Comparison of ENCODE assay signal across 18 mouse cellular contexts in genomic region chr16:91359531-91359930, GRCm38 (mm10). TPM values are rescaled to one million over a fixed set of nuclear protein-coding genes. Genes with fewer than 3 reads are reported as not detected.
"Had no signal": no experiment of that assay in that cellular context is flagged by ENCODE, and none has a peak within 500 bp of the region (broad histone marks: within the 10 kb centered on the region; RNA-seq: fewer than 3 reads in every experiment).

No protein-coding gene starts in this region.

- H3K9ac ChIP-seq: intestine, embryonic 15.5 days; limb, embryonic 12.5 days; liver, embryonic 14.5 days; lung, embryonic 15.5 days; midbrain, embryonic 12.5 days had no signal

- H3K4me2 ChIP-seq: intestine, embryonic 15.5 days; limb, embryonic 12.5 days; lung, embryonic 15.5 days; midbrain, embryonic 12.5 days had no signal

- H3K36me3 ChIP-seq: intestine, embryonic 15.5 days; limb, embryonic 12.5 days; lung, embryonic 15.5 days; midbrain, embryonic 12.5 days had no signal

- H3K4me3 ChIP-seq: intestine, embryonic 15.5 days; layer of hippocampus, adult 2 months; limb, embryonic 12.5 days; lung, embryonic 15.5 days; midbrain, embryonic 12.5 days had no signal

- H3K27me3 ChIP-seq: lung, embryonic 15.5 days had no signal

- DNase-seq: kidney, adult 9 months; kidney, postnatal 4 days; right cerebral cortex, adult 18-20 months; right cerebral cortex, postnatal 25 days; thymus, postnatal 4 days had no signal

- H3K27ac ChIP-seq: intestine, embryonic 15.5 days; kidney, postnatal 0 days; layer of hippocampus, adult 2 months; limb, embryonic 12.5 days; liver, embryonic 14.5 days; lung, embryonic 15.5 days; midbrain, embryonic 12.5 days; stomach, postnatal 0 days had no signal

- H3K9me3 ChIP-seq: intestine, embryonic 15.5 days; limb, embryonic 12.5 days; lung, embryonic 15.5 days; midbrain, embryonic 12.5 days had no signal

- H3K4me1 ChIP-seq: limb, embryonic 12.5 days; midbrain, embryonic 12.5 days had no signal

RNA-seq across cellular contexts. Expression of gene Gm21970, which starts 32.0 kb away (rescaled TPM):
- total RNA-seq: layer of hippocampus, adult 2 months; left cerebral cortex, postnatal 36 days; megakaryocyte-erythroid progenitor cell, adult 5-6 weeks; midbrain, postnatal 0 days had no signal
- polyA plus RNA-seq: intestine, embryonic 15.5 days; kidney, postnatal 0 days; limb, embryonic 12.5 days; lung, embryonic 15.5 days; midbrain, embryonic 12.5 days; midbrain, postnatal 0 days; neural tube, embryonic 14.5 days; small intestine, adult 2 months; stomach, postnatal 0 days had no signal
